Mouse (Mus musculus): Measurements from ENCODE around the gene Aen.
A peak's percentile ranks its signal among the peaks of the same experiment; 100 is the strongest.

Aen gene

DNA sequence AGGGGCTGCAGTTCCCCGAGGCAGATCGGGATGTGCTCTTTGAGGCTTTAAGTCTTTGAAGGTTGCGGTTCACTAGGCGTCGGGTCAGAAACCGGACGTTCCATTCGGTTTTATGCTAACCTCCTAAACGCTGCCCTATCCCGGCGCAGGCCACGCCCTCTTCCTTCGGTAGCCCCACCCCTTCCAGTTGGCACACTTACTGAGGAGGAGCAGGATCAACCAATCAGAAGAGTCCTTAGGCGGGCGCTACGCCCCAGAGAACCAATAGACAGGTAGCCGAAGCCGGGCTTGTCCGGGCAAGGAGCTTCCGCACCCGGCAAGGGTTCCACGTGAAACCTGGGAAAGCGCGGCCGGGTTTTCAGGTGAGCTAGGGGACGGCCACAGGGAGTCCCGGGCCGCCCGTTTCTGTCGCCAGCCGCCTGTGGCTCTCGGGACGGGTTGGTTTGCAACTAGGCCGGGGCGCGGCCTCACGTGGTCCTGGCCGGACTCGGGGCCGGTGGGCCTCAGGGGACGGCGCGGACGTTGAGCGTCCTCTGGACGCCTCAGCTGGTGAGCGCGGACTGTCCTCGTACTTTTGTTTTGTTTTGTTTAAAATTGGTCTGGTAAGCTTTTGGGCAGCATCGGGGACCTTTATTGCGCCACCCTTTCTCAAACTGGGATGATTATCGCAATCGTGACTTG, at the start of gene Aen:
TSS of gene Aen (plus strand) at position 202 of the 681 bp plus-strand sequence.
- peak; percentile 99 for DNase-seq (ENCODE audit: low spot score)

DNA sequence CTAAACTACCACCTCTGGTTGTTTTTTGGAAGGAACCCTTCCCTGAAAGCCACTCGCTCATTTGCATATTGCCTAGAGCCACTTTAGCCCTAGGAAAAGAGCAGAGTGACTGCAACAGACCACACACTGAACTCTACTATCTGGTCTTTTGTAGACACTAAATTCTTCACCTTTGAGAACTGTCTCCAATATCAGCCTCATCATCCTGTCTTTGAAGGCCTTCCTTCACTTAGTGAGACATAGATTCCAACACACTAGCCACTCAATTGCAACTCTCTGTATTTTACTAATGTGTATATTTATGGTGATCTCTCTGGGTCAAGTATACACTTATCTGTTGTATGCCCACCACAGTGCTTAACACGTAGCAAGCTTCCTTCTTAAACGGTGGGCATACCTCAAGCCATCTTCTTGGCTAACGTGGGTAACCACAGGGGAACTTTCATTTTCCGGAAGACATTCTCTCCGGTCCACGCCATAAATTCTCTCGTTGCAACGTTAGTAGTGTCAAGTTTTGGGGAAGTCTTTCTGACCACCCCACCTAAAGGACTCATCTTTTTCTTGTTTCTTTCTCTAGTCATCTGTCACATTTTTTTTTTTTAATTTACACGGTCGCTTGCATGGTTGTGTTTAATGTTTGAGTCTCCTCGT, 49.5 kb upstream of the Aen start:
- no peak for DNase-seq (ENCODE audit: low spot score)

DNA sequence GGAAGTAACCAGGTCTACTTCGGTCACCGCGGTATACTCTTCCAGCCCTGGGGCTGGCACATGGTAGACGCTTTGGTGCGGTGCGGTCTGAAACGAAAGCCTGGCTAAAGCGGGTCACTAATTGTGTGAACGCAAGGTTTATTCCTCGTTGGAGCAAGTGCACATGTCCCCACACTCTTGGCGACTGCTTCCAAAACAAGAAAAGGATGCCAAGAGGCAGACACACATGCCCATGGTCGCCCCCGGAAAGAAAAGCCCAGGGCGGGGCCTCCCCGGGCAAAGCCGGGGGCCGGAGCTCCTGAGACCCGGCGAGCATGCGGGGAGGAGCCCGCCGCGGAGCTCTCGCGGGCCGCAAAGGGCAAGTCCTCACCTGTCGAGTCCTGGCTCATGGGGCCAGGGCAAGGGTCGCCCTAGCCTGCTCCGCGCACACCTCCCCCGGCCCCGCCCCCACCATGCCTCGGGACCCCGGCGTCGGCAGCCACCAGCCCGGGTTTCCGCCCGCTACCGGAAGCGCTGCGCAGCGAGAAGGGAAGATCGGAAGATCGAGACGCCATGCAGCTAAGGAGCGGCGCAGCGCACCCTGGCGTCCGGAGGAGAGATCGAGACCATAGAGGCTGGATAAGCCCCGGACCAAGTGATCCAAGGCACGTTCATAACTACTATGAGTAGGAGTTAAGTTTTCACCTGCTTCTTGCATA, 48.8 kb upstream of the Aen start, which contains the start of gene Det1:
TSS of gene Det1 (minus strand) at position 527 of the 698 bp plus-strand sequence.
- peak; percentile 95 for DNase-seq (ENCODE audit: low spot score)

DNA sequence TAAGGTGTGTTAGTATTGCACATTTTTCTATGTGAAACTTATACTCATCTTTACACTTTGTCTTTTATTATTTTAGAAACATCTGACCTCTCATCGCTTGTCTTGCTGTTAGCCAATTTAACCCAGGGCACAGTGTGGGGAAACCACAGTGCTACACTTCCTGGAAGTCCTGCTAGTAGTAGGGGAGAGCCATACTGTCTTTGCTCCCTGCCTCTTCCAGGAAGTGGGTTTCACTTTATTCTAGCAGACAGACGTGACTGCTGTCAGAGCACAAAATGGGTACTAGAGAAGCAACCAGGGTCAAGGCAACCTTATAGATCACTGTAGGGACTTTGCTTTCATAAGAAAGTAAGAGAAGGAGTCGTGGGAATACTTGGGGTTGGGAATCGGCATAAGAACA, 41.6 kb upstream of the Aen start:
- no peak for DNase-seq (ENCODE audit: low spot score)

DNA sequence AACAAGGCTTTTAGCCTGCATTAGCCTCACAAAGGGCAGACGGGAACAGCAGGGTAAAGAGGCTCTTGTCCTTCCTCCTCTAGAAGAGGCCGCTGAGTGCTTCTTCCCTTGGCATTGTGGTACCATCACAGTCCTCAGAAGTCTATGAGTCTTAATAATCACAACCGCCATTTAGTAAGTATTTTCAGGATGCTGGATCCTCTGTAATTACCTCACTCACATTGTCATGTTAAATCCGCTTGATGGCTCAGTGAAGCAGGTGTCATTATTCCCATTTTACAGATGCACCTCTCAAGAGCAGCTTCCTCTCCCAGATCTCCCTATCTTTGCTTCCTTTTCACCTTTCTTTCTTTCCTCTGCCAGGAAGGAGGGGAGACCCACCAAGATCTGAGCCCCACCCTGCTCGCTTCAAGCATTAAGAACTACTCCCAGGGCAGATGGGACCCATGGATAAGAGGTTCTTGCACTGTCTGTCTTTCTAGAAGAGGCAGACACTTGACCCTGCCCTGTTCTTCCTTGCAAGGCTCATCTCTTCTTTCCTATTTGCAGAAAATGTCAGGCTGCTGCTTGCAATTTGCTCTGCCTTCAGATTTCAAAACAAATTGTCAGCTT, 40.5 kb upstream of the Aen start:
- no peak for DNase-seq (ENCODE audit: low spot score)

DNA sequence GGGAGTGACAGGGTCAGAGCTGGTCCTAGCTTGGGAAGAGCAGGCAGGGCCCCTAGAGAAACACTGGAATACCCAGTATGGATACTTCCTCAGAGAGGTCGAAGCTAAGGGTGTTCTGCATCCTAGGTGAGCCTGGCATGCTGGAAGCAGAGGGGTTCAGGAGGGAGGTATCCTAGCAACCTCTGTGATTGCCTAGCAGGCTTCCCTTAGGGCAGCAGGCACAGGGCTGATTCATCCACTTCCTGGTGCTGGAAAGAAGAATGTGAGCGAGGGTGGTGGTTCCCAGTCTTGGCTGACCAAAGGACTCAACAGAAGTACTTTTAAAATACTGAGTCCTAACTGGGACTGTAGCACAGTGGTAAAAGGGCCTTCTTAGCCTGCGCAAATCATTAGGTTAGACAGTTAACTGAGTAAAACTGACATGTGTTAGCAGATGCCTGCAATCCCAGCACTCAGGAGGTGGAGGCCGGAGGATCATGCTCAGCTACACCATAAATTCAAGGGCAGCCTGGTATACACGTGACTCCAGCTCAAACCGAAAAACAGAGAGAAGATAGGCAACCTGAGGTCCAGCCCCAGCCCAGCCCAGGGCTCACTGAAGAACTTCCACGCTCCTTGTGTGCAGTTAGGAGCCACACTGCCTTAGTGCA, 31.7 kb upstream of the Aen start:
- no peak for DNase-seq (ENCODE audit: low spot score)

DNA sequence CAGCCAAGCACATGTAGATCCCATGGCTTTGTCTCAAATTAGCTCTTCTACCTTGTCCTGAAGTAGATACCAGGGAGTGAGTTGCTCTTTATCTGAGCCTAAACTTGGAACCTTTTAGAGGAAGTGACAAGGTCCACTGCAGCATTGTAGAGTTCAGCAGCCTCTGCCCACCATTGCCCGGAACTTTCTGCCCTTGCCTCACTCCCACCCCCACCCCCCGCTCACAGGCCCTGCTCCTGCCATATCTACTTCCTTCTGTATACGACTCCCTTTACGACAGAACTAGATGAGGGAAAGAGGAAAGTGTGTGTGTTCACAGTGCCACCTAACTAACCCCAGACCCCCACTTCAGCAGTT, 31.2 kb upstream of the Aen start:
- no peak for DNase-seq (ENCODE audit: low spot score)

DNA sequence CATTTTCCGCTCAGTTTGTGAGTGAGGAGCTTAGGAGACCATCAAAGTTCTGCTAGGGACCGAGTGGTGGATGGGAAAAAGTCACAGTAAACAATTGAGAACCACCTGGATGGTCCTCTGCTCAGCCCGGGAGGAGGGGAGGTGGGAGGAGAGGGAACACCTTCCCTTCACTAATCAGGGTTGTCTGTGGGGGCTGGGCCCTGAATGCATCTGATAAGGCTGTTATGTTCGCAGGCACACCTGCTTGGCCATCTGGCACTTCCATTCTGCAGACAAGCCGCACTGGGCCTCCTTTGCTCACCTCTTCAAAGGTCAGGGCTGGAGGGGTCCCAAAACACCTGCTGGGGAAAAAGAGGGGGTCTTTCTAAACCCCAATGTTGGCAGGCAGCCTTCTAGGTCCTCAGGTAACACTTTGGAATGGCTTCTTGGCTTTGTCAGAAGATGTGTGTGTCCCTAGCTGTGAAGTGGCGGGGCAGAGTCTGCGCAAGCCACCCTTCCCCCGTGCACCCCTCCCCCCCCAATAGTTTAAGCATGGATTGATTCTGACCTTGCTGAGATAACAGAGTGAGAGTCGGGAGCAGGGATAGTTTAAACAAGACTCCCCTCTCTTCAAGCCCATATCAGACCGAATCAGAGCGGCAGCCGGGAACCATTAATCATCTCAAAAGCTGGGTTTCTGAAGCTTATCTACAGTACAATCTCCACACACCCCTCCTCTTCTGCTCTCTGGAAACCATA, 30.3 kb upstream of the Aen start:
- no peak for DNase-seq (ENCODE audit: low spot score)

DNA sequence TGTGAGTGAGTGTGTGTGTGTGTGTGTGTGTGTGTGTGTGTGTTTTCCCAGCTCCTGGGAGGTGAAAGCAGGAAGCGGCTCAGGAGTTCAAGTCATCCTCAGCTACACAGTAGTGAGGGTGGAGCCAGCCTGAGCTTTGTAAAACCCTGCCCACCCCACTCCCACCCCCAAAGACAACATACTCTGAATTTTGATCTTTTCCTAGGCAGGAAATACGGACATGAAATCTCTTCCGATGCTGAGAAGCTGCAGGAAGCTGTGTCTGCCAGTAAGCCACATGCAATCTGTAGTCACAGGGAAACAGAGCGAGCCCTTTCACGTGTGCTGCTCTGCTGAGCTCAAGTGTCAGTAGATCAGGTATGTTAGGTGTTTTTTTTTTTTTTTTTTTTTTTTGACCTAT, 26.9 kb upstream of the Aen start:
- DNase-seq (ENCODE audit: low spot score): no peak

DNA sequence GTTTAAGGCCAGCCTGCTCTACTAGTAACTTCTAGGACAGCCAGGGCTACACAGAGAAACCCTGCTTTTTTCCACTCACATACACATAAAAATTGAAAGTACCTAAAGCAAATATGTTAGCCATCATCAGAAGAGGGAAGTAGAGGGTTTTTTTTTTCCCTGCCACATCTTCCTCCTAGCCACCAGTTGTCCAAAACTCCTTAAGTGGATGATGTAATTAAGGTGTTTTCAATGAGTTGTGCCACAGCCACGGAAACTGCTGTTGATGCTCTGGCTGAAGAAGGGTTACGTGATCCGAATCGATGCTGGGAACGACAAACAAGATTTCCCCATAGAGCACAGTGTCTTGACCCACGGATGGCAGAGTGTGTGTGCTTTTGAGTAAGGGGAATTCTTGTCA, 23.3 kb upstream of the Aen start:
- no peak for DNase-seq (ENCODE audit: low spot score)

DNA sequence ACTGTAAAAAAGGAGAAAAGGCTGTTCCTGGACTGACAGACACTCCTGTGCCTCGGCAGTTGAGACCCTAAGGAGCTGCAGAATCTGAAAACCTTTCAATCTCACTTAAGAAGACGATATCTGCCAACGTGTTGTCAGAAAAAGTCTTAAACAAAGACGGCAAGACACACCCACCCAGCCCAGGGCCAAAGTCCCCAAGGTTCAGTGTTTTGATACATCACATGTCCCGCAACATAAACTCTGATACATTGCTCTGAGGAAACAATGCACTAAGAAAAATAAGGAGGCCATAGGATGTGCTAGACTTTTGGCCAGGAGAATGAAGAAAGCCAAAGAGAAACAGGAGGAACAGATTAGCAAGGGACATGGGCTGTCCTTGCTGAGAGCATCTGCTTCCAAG, 22.8 kb upstream of the Aen start:
- DNase-seq (ENCODE audit: low spot score): no peak

DNA sequence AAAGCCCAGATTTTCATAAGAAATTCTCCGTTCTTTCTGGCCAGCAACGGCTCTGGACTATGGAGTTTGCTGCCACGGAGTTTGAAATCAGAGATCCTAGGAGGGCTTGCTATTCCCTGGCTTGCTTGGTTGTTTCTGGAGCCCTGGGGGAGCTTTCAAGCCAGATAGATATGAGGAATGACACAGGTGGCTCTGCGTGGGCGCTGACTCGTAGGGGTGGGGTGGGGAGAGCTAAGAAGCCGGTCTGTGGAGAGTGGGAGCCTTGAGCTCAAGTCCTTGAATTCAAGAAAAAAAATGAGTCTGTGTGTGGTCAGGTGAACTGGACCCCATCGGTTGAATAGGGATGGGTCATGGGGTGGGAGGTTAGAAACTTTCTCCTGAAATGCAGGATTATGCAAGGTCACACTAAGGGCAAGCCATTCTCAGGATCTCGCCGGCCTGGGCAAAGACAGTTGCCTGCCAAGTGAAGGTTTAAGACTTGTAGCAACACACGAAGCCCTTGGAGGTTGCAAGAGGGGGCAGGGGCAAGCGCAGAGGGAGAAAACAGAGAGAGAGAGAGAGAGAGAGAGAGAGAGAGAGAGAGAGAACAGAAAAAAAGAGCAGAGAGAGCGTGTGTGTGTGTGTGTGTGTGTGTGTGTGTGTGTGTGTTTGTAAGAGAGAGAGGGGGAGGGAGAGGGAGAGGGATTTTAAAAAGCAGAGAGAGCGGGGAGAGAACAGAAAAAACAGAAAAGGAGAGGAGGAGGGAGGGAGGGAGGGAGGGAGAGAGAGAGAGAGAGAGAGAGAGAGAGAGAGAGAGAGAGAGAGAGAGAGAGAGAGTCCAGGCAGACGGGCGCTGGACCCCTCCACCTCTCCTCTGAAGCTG, 13.8 kb upstream of the Aen start:
- peak; percentile 44 for DNase-seq (ENCODE audit: low spot score)

DNA sequence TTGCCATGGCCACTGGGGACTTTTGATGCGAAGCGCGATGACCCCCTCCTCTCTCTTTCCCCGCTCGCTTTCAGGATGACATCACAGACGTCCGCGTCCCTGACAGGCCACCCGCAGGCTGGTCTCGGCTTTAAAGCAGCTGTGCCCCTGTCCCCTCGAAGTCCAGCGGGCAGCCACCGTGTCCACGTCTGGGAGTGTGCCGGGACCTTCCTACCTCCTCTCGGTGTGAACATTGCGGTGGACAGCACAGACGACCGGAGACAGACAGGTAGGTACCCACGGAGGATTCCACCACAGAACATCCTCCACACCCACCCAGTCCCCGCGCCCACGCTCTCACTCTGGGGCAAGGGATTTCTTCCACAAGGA, 13.2 kb upstream of the Aen start:
- peak; percentile 89 for DNase-seq (ENCODE audit: low spot score)

DNA sequence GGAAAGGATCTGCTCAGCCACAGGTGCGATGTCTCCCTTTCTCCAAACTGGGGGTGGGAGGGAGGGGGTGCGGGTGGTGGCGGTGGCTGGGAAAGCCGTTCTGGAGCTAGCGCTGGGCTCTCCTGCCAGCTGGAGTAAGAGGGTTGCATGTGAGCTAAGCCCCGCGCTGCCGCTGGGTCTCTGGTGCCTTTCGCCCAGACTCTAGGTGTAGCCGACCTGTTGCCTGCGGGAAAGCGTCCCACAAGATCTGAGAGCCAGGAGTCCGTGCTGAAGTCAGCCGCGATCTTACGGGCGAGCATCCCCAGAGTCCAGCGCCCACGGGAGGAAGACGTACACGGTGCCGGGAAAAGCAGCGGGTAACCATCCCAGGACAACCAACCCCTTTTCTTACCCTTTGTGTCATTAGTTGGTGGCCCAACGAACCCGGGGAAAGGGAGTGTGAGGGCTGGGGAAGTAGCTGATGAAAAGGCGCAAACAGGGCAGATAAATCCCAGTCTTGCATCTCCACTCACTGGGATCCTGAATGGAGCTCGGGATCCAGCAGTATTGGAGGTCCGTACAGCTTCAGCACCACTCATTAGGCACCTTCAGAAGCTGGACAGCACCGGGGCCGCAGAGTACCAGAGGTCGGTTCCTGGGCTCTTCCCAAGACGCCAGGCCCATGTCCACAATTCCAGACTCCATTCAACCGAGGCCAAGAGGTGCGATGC, 12.5 kb upstream of the Aen start:
- DNase-seq (ENCODE audit: low spot score): peak; percentile 49

DNA sequence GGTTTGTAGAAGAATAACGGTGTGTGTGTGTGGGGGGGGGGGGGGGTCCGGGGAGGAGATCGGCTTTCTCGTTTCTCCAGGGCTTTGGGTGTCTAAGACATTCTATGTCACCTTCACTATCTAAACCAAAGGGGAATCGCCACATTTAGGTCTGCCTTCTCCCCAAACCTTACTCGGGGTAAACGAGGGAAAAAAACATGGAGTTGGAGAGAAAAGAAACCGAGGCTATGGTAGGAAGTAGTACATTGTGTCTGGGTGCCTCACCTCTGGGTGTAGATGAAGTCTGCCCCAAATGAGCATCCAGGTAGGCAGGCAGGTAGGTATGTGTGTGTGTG, 12.0 kb upstream of the Aen start:
- no peak for DNase-seq (ENCODE audit: low spot score)

DNA sequence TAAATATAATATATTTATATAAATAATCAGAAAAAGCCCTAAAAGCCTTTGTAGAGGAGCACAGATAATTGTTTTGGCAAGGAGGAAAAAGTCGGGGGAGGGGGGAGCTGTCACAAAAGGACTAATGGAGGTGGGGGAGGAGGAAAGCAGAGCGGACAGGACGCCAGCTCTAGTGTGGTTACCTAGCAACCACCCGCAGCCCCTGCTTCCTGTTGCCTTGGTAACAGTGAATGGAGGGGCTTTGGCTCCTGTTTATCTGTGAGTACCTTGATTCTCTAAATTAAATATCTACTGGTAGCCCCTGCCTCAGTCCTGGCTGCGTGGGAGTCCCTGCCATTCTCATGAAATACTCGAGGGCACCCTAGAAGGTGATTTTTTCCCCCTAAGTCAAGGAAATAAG, 11.5 kb upstream of the Aen start:
- DNase-seq (ENCODE audit: low spot score): peak; percentile 86

DNA sequence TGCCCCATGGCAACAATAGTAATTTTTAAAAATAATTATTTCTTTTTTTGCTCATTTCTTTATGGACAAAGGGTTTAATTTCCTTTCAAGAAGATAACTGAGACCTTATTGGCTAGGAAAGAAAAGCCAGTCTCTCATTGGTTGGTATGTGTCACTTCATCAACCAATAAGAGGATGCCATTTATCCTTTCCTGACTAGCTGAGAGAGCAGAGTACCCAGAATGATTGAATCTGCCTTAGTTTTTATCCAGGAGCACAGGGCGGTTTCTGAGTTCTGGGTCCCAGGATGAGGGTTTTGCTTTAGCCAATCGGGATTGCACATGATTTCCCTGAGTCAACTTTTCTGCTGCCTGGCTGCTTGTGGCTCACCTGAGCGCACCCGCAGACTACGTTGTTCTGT, 10.2 kb upstream of the Aen start:
- DNase-seq (ENCODE audit: low spot score): peak; percentile 23

DNA sequence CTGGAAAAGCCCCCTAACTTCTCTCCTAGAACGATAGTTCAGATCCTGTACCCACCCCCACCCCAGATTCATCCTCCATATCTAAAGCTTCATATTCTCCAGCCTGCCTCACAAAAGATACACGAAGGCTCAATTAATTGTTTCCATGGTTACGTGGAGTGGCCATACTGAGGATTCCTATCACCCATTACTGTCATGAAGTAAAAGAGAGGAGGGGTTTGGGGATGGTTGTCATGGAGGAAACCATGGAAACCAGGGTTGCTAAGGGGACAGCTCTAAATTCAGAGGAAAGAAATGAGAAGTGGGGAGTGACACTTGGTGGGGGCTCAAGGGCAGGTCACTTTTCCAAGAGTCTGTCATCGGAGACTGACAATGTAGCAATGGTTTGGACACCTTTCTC, 9.2 kb upstream of the Aen start:
- DNase-seq (ENCODE audit: low spot score): peak; percentile 41

DNA sequence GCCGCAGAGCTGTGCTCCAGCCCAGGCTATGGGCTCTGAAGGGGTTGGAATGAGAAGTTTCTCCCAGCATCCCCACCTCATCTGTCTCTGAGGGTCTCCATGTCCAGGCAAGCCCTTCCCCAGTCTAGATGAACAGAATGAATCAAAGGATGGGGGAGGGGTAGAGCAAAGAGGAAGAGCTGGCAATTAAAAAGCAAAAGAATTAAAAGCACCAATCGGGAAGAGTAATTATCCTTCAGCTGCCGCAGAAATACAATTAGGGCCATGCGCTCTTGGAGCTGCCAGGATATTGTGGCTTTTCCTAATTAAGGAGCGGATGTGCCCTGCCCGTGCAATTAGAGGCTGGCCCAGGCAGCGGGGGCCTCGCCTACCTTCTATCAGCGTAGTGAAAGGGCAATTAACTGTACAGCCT, 8.2 kb upstream of the Aen start:
- DNase-seq (ENCODE audit: low spot score): peak; percentile 86

DNA sequence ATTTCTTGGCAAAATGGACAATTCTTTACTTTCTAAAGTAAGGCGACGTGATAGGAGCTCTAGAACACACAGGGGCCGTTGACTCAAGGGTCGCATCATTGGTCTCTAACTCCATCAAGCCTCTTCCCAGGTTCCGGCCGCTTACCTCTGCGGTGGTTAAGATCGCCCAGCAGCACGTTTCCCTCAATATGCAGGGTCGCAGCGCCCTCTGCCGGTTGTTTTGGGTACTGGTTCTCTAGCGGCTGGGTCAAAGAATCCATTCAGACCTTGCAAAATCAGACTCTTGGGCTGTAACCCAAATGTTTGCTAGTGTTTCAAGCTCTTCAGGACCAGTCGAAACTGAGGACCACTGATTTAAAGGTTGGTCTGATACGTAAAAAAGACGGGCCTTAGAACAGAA, 5.0 kb upstream of the Aen start:
- DNase-seq (ENCODE audit: low spot score): peak; percentile 95

Data from retina, embryonic 14.5 days (tissue).